Mouse (Mus musculus) cerebellum, adult 8-10 months (tissue): ENCODE data around the gene Akip1.

Experiments used
- DNase-seq: peaks from one replicate; pipeline ENCODE4 v3.0.0; 2022

Gene Akip1

DNA sequence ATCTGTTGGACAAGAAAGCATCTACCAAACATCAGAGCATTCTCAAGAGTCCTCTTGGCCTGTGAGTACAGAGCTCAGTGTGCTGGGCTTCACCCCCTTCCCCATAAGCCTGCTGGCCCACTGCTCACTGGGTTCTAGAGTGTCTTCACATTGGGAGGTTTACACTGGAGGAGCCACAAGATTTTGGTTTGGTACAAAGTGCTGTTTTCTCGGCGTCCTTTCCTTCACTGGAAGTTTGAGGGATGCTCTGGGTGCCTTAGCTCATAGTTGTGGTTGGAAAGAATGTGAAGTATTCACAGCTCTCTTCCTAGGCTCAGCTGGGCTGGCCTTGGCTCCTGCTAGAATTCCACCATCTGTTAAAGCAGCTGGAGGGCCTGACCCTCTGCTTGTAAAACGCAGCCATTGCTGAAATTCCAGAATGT lies 5.5 kb downstream of the Akip1 start:
- DNase-seq = no peak

- DNase-seq = no peak
Observed at GRCm38 (mm10) chr7:109710069-109710468, 6.6 kb downstream of the Akip1 start.

DNA sequence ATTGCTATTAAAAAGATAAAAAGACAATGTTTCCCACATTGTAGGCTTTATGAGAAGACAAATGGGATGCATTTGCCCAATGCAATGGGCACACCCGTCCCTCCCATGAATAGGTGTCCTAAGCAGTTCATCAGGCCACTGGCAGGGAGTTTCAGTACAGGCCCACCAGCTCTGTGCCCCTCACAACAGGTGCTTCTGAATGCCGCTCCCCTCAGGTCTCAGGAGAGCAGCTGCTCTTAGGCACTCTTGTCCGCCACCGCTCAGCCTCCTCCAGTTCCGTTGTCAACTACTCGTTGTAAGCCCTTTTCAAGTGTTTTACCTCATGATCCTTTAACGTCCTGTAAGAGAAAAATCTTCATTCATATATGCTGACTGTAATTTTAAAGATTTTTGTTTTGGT lies 8.7 kb downstream of the Akip1 start:
- no peak for DNase-seq

- DNase-seq = no peak
Observed at GRCm38 (mm10) chr7:109713434-109713982, 10.0 kb downstream of the Akip1 start.

DNA sequence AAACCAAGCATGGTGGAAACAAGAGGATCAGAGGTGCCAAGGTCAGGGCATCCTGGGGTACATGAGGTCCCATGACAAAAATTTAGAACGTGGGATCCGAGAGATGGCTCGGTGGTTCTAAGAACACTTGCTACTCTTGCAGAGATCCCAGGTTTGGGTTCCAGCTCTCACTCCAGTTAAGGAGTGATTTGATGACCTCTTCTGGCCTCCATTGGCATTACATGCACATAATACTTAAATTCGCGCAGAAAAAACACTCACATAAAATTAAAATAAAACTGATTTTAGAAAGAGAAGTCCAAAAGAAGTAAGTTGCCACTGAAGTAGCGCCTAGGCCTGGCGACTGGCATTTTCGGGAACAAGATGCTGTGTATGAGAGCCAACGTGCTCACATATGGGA lies 15.8 kb downstream of the Akip1 start:
- peak; percentile 32 for DNase-seq

- DNase-seq = no peak
Observed at GRCm38 (mm10) chr7:109722618-109723017, 19.1 kb downstream of the Akip1 start.

- DNase-seq = no peak
Observed at GRCm38 (mm10) chr7:109723114-109723513, 19.6 kb downstream of the Akip1 start.

- DNase-seq = no peak
Observed at GRCm38 (mm10) chr7:109723697-109724096, 20.2 kb downstream of the Akip1 start, which contains the start of gene BC051019. Gene BC051019, minus strand, starts transcription at chr7:109723850.

- no peak for DNase-seq
Observed at GRCm38 (mm10) chr7:109731626-109732025, 28.1 kb downstream of the Akip1 start, which contains the start of gene Ascl3. Gene Ascl3, minus strand, starts transcription at chr7:109731726.

DNA sequence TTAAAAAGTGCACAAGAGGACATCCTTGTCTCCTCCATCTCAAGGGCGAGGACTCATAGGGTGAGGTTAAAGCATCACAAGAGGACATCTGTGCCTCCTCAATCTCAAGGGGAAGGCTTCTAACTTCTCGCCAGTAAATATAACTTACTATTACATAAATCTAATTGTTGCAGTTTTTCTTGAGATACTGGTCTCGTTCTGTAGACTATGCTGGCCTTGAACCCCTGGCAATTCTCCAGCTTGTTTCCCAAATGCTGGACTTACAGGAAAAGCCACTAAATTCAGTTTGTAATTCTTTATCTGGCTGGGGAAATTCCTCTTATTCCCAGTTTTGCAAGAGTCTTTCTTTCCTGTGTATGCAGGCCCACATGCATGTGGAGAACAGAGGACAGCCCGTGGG lies 31.3 kb downstream of the Akip1 start:
- DNase-seq = no peak

- DNase-seq = no peak
Observed at GRCm38 (mm10) chr7:109739822-109740370, 36.4 kb downstream of the Akip1 start.

DNA sequence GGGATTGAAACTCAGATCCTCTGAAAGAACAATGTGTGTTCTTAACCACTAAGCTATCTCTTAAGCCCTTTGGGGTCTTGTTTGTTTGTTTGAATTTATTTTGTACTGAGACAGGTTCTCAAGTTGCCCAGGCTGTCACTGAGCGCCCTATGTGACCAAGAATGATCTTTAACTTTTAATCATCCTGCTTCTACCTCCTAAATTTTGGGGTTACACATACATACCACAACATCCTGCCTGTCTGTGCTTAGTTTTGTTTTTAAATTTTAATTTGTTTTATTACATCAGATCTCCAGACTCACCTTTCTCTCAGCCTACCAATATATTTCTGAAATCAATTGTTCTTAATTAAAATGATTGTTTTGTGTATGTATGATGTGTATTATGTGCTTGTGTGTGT lies 37.6 kb downstream of the Akip1 start:
- DNase-seq = no peak

DNA sequence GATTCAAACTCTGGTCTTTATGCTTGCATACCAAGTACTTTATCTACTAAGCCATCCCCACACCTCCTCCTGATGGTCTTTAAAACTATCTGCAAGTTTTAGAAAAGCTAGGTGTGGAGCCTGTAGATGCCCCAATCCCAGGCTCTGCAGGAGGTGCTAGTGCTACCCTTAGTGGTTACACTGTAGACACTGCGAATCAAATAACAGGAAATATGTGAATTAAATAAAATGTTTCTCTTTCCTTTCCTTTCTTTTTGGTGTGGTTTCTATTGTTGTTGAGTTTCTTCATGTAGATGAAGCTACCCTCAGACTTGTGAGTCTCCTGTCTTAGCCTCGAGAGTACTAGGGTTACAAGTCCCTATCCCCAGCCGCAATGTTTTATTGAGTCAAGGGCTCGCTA lies 38.2 kb downstream of the Akip1 start:
- no peak for DNase-seq

DNA sequence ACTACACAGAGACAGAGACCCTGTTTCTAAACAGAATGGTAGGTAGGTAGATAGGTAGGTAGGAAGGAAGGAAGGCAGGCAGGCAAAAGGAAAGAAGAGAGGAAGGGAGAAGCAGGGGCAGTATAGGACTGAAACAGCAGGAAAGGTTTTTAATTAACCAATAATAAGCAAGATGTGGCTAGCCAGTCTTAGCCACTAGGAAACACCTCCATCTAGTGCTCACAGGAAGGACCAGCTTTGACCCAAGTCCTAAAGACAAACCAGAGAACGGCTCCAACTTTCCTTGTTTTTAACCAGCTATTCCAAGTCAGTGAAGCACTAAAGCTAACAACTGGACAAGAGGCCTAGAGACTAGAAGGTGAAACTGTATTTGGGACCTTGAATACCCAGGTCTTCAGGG lies 44.3 kb downstream of the Akip1 start:
- DNase-seq = no peak

DNA sequence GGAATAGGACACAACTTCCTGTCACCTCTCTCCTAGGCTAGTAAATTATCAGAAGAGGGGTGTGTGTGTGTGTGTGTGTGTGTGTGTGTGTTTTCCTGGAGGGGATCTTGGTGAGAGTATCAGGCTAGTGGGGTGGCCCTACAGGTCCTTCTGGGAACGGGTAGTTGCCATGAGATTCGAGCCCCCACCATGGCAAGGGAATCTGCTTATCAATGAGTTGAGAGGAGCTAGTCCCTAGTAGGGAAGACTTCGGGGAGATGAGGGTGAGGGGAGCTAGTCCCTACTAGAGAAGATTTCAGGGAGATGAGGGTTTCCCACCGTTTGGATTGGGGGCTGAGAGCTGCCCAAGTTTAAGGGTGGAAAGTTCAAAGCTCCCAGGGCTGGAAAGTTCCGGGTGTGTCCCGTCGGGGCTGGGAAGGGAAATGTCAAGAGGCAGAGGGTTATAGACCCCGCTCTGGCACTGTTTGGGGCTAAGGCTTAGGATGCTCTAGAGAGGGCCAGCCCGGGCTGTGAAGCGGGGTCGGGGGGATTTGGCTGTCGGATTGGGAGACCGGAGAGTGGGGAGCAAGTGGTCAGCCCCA lies 48.0 kb downstream of the Akip1 start:
- DNase-seq = no peak

DNA sequence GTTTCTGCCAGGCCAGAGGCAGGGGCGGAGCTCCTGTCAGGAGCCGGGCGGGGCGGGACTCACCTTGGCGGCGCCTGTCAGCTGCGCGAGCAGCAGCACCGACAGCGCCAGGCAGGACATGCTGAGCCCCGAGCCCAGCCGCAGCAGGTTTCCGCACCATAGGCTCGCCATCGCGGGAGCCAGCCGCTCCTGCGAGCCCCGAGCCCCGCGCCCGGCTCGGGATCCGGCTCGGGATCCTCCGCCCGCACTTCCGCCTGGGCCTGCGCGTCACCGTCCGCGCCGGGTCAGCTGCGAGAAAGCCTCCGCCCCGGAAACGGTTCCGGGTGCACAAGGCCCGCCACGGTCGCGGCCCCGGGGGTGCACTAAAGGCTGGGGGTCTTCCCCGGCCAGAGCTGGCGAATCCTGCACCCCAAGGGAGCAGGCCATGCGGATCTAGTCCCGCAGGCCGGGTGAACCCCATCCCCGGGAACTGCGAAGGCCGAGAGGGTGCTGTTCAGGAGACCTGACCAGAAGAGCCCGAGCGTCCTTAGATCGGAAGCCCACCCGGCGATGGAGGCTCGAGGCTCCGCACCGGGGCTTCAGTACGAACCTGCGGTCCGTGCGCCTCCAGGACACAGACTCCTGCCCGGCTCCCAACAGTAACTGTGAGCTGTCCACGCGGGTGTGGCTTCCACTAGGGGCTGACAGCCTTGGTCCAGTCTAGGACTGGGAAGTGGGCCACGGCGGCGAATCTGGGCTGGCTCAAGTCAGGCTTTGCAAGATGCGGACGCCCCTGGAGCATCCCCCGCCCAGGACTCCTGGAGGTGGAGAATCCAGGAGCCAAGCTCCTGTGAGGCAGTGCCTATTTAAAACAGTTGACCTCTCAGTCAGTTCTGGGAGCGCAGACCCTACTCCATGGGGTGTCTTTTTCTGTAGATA lies 48.8 kb downstream of the Akip1 start, which contains the start of gene Tmem9b:
Tmem9b (minus strand) TSS at position 868 of the 918 bp plus-strand sequence.
- DNase-seq = peak; percentile 73

DNA sequence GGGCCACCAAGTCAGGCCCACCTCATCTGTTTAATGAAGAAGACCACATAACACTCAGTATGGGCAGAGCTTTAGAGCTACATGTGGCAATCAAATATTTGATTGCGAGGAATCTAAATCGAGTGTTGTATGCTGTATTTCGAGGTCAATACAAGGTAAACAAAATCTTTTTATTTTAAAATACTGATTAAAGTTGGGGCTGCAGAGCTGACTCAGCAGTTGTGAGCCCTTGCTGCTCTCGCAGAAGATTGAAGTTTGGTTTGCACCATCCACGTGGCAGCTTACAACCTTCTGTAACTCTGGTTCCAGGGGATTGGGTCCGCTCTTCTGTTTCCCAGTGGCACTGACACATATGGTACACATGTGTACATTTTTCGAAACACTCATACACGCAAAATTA lies 50.5 kb downstream of the Akip1 start:
- no peak for DNase-seq

DNA sequence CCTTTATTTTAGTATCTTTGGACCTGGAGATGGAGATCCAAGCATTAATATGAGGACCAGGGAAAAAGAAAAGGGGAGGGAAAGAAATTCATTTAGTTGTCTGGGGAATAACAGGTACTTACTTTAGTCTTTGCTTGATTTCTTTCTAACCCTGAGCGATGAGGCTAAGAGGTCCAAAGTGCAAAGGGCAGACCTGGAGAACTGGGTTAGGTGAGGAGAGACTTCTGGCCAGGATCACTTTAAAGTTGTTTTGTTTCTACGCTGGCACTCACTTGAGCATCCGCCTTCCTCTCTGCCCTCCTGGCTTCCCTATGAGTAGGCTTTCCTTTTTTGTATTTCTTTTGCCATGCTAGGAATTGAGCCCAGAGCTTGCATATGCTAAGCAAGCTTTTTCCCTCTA lies 52.8 kb downstream of the Akip1 start:
- DNase-seq = no peak
